Mouse (Mus musculus) ovary, postnatal 36 days (tissue): ENCODE data around the gene Mdh2.

Experiments used
- DNase-seq: peaks from one replicate; pipeline ENCODE4 v3.0.0; 2022; ENCODE audit warnings: low spot score, mixed read lengths

Gene Mdh2

GRCm38 (mm10) chr5:135835492-135835858, 57.2 kb downstream of the Mdh2 start:
- no peak for DNase-seq

- DNase-seq, result no peak
Observed at GRCm38 (mm10) chr5:135835981-135836380, 57.7 kb downstream of the Mdh2 start.
